Mouse (Mus musculus) lung, embryonic 15.5 days (tissue): ENCODE measurements at regions not wholly inside any gene's neighbourhood (a gene's known extent, or its start where the extent isn't known, plus 50 kb on each side); places are given as distances from the start of the nearest gene placed in this dataset.

Experiments used
- ATAC-seq: fragments of 200-750 bp; cut with Nextera tagmentation; 2 replicates; pipeline ENCODE4 v1.8.0; 2017; ENCODE audit warnings: moderate number of reproducible peaks, borderline replicate concordance; ENCODE audit not compliant: low FRiP score, low TSS enrichment; ENCODE audit errors: extremely low read depth
- H3K27ac ChIP-seq: fragments of 300-500 bp; sonication (generic); 2 replicates; pipeline ENCODE4 v1.5.1; 2015; ENCODE audit warnings: moderate library complexity, mild to moderate bottlenecking, inconsistent platforms
- H3K27me3 ChIP-seq: fragments of 300-500 bp; sonication (generic); 2 replicates; pipeline ENCODE4 v1.6.1; 2015; ENCODE audit warnings: inconsistent platforms
- H3K36me3 ChIP-seq: fragments of 300-500 bp; sonication (generic); 2 replicates; pipeline ENCODE4 v1.6.1; 2015; ENCODE audit warnings: inconsistent platforms
- H3K4me1 ChIP-seq: fragments of 300-500 bp; sonication (generic); 2 replicates; pipeline ENCODE4 v1.6.1; 2015; ENCODE audit warnings: inconsistent platforms
- H3K4me2 ChIP-seq: fragments of 300-500 bp; sonication (generic); 2 replicates; pipeline ENCODE4 v1.6.1; 2015; ENCODE audit warnings: inconsistent platforms, mild to moderate bottlenecking, moderate library complexity
- H3K4me3 ChIP-seq: fragments of 300-500 bp; sonication (generic); 2 replicates; pipeline ENCODE4 v1.5.1; 2015; ENCODE audit warnings: mild to moderate bottlenecking, inconsistent platforms
- H3K9ac ChIP-seq: fragments of 300-500 bp; sonication (generic); 2 replicates; pipeline ENCODE4 v1.6.1; 2015; ENCODE audit warnings: inconsistent platforms
- H3K9me3 ChIP-seq: fragments of 300-500 bp; sonication (generic); 2 replicates; pipeline ENCODE4 v1.6.1; 2016; ENCODE audit warnings: inconsistent platforms
- WGBS: fragments of 180-500 bp; shearing (Covaris S2); methylation state at CpG from one replicate; pipeline ENCODE4 v1.1.7; 2015; 5-methylcytosine and 5-hydroxymethylcytosine counted together

- H3K4me1 ChIP-seq, result no peaks in the 10 kb centered on the region
- no peak overlapping the region for H3K9ac ChIP-seq
- no peak overlapping the region for H3K4me3 ChIP-seq
- no peak for ATAC-seq
- no peak overlapping the region for H3K27ac ChIP-seq
- H3K4me2 ChIP-seq, result no peak overlapping the region
- WGBS, result 73% methylated on average over 3 of the region's 3 CpGs
- H3K36me3 ChIP-seq, result no peaks in the 10 kb centered on the region
- no peaks in the 10 kb centered on the region for H3K9me3 ChIP-seq
- no peaks in the 10 kb centered on the region for H3K27me3 ChIP-seq
These were observed 87.8 kb upstream of the Rorb start for GRCm38 (mm10) chr19:19198780-19199179.

- Histone ChIP-seq H3K9me3 (no peaks in the 10 kb centered on the region), H3K9ac (no peak overlapping the region), H3K4me2 (no peak overlapping the region), H3K36me3 (no peaks in the 10 kb centered on the region), H3K4me3 (no peak overlapping the region), H3K27ac (no peak overlapping the region), H3K27me3 (no peaks in the 10 kb centered on the region), H3K4me1 (no peaks in the 10 kb centered on the region)
- ATAC-seq, result peak; percentile 35
- WGBS, result 23% methylated on average over 10 of the region's 10 CpGs
These were observed 83.7 kb upstream of the Rorb start for GRCm38 (mm10) chr19:19194728-19195127.

GRCm38 (mm10) chr19:19194306-19194705, 83.3 kb upstream of the Rorb start:
- ATAC-seq, result no peak
- no peak overlapping the region for H3K4me2 ChIP-seq

GRCm38 (mm10) chr19:19172767-19173166, 61.8 kb upstream of the Rorb start:
- H3K36me3 ChIP-seq, result no peaks in the 10 kb centered on the region

More at GRCm38 (mm10) chr19:19194306-19194705, 83.3 kb upstream of the Rorb start:
- H3K9ac ChIP-seq, result no peak overlapping the region
- WGBS, result 53% methylated on average over 5 of the region's 5 CpGs
- no peaks in the 10 kb centered on the region for H3K4me1 ChIP-seq
- H3K27me3 ChIP-seq, result no peaks in the 10 kb centered on the region
- no peaks in the 10 kb centered on the region for H3K9me3 ChIP-seq
- H3K4me3 ChIP-seq, result no peak overlapping the region
- no peak overlapping the region for H3K27ac ChIP-seq
- H3K36me3 ChIP-seq, result no peaks in the 10 kb centered on the region

GRCm38 (mm10) chr19:19170807-19171206, 59.8 kb upstream of the Rorb start:
- H3K36me3 ChIP-seq, result no peaks in the 10 kb centered on the region
- H3K9ac ChIP-seq, result no peak overlapping the region
- H3K27me3 ChIP-seq, result no peaks in the 10 kb centered on the region
- H3K9me3 ChIP-seq, result no peaks in the 10 kb centered on the region
- ATAC-seq, result no peak
- H3K27ac ChIP-seq, result no peak overlapping the region
- H3K4me3 ChIP-seq, result no peak overlapping the region
- H3K4me2 ChIP-seq, result no peak overlapping the region
- no peaks in the 10 kb centered on the region for H3K4me1 ChIP-seq
- WGBS, result 77% methylated on average over 3 of the region's 3 CpGs

More at GRCm38 (mm10) chr19:19172767-19173166, 61.8 kb upstream of the Rorb start:
- H3K9me3 ChIP-seq, result no peaks in the 10 kb centered on the region
- H3K4me3 ChIP-seq, result no peak overlapping the region
- ATAC-seq, result no peak
- 49% methylated on average over 1 of the region's 1 CpGs for WGBS
- no peaks in the 10 kb centered on the region for H3K4me1 ChIP-seq
- no peak overlapping the region for H3K27ac ChIP-seq
- no peak overlapping the region for H3K4me2 ChIP-seq
- no peak overlapping the region for H3K9ac ChIP-seq
- H3K27me3 ChIP-seq, result no peaks in the 10 kb centered on the region
